Mouse (Mus musculus) lung, adult 18-20 months (tissue): ENCODE measurements around the gene Gpr62.

Experiments used
- DNase-seq, 2 experiments: peaks; one replicate each; pipeline ENCODE4 v3.0.0; 2022; ENCODE audit warnings: mixed read lengths in 2 of 2

Gene Gpr62

GRCm38 (mm10) chr9:106454071-106454761 is 11.5 kb downstream of the Gpr62 start:
- no peak for DNase-seq

- peak; percentile 64 to 71 for DNase-seq
Observed at GRCm38 (mm10) chr9:106453271-106454070, 12.3 kb downstream of the Gpr62 start, which contains the start of gene Pcbp4. Pcbp4 (plus strand) TSS chr9:106453291.

GRCm38 (mm10) chr9:106452821-106453220 is 12.9 kb downstream of the Gpr62 start:
- DNase-seq: no peak

GRCm38 (mm10) chr9:106452351-106452750 is 13.4 kb downstream of the Gpr62 start:
- DNase-seq: no peak

- DNase-seq: no peak
Observed at GRCm38 (mm10) chr9:106451899-106452298, 13.8 kb downstream of the Gpr62 start.

- DNase-seq: no peak
Observed at GRCm38 (mm10) chr9:106451298-106451697, 14.4 kb downstream of the Gpr62 start.

GRCm38 (mm10) chr9:106450661-106451060 is 15.1 kb downstream of the Gpr62 start:
- peak; percentile 73 to 82 for DNase-seq

- DNase-seq: no peak
Observed at GRCm38 (mm10) chr9:106449947-106450346, 15.8 kb downstream of the Gpr62 start.

GRCm38 (mm10) chr9:106448498-106449031 is 17.2 kb downstream of the Gpr62 start:
- DNase-seq: peak; percentile 78 to 85

- DNase-seq: no peak
Observed at GRCm38 (mm10) chr9:106447951-106448350, 17.8 kb downstream of the Gpr62 start.

- peak; percentile 96 to 98 for DNase-seq
Observed at GRCm38 (mm10) chr9:106447348-106447747, 18.4 kb downstream of the Gpr62 start, which contains the start of the genes Abhd14b and Abhd14a. Abhd14b (plus strand) TSS chr9:106447459. Abhd14a (minus strand) TSS chr9:106447678.

GRCm38 (mm10) chr9:106444836-106445235 is 20.9 kb downstream of the Gpr62 start:
- no peak for DNase-seq

- no peak for DNase-seq
Observed at GRCm38 (mm10) chr9:106442680-106443079, 23.1 kb downstream of the Gpr62 start.

GRCm38 (mm10) chr9:106436566-106436965 is 29.2 kb downstream of the Gpr62 start:
- DNase-seq: no peak

GRCm38 (mm10) chr9:106433389-106433788 is 32.3 kb downstream of the Gpr62 start:
- DNase-seq: no peak

GRCm38 (mm10) chr9:106430015-106430264 is 35.8 kb downstream of the Gpr62 start:
- DNase-seq: no peak

- DNase-seq: peak; percentile 94 to 95
Observed at GRCm38 (mm10) chr9:106429221-106430014, 36.3 kb downstream of the Gpr62 start, which contains the start of gene Rpl29. Rpl29 (plus strand) TSS chr9:106429454.

GRCm38 (mm10) chr9:106428719-106429220 is 37.0 kb downstream of the Gpr62 start:
- DNase-seq: no peak

GRCm38 (mm10) chr9:106421865-106422160 is 43.9 kb downstream of the Gpr62 start:
- peak; percentile 84 to 90 for DNase-seq

- DNase-seq: no peak
Observed at GRCm38 (mm10) chr9:106421033-106421864, 44.5 kb downstream of the Gpr62 start.

- no peak for DNase-seq
Observed at GRCm38 (mm10) chr9:106420608-106421007, 45.1 kb downstream of the Gpr62 start.
